Mouse (Mus musculus) forebrain, embryonic 16.5 days (tissue): ENCODE measurements around the gene Kirrel. TPM values are rescaled to one million over a fixed set of nuclear protein-coding genes. Genes with fewer than 3 reads are reported as not detected.
"Not testable (repeated sequence)": the region's sequence is repeated elsewhere in the genome, so short reads cannot be mapped to it uniquely, and the experiment has no call there.

Experiments
- ATAC-seq: fragments of 200-750 bp; cut with Nextera tagmentation; 2 replicates; pipeline ENCODE4 v1.8.0; 2017; ENCODE audit warnings: mild to moderate bottlenecking, moderate library complexity
- H3K27ac ChIP-seq: fragments of 300-500 bp; sonication (generic); 2 replicates; pipeline ENCODE4 v1.5.1; 2014; ENCODE audit warnings: low read length, control low read depth
- H3K27me3 ChIP-seq: fragments of 300-500 bp; sonication (generic); replicated peaks from 2 replicates; pipeline ENCODE4 v1.6.1; 2014; ENCODE audit warnings: low read length; ENCODE audit not compliant: control insufficient read depth, insufficient read depth
- H3K36me3 ChIP-seq: fragments of 300-500 bp; sonication (generic); 2 replicates; pipeline ENCODE4 v1.6.1; 2014; ENCODE audit not compliant: control insufficient read depth, insufficient read depth
- H3K4me1 ChIP-seq: fragments of 300-500 bp; sonication (generic); replicated peaks from 2 replicates; pipeline ENCODE4 v1.6.1; 2014; ENCODE audit warnings: low read length; ENCODE audit not compliant: control insufficient read depth, insufficient read depth
- H3K4me2 ChIP-seq: fragments of 300-500 bp; sonication (generic); 2 replicates; pipeline ENCODE4 v1.6.1; 2014; ENCODE audit warnings: mild to moderate bottlenecking, low read length, control low read depth
- H3K4me3 ChIP-seq: fragments of 300-500 bp; sonication (generic); replicated peaks from 2 replicates; pipeline ENCODE4 v1.5.1; 2014; ENCODE audit warnings: mild to moderate bottlenecking, low read length, control low read depth
- H3K9ac ChIP-seq: fragments of 300-500 bp; sonication (generic); replicated peaks from 2 replicates; pipeline ENCODE4 v1.6.1; 2014; ENCODE audit warnings: low read depth, low read length, control low read depth
- H3K9me3 ChIP-seq: fragments of 300-500 bp; sonication (generic); 2 replicates; pipeline ENCODE4 v1.6.1; 2016; ENCODE audit warnings: low read length; ENCODE audit not compliant: control insufficient read depth
- WGBS: fragments of 180-500 bp; shearing (Covaris S2); extraction: QIAGEN DNeasy Blood & Tissue Kit; methylation state at CpG from one replicate; pipeline ENCODE4 v1.1.7; 2014; 5-methylcytosine and 5-hydroxymethylcytosine counted together
- polyA plus RNA-seq: library from polyadenylated mRNA; unstranded; fragments of >200 nt; fragmentation: Nextera tagmentation; extraction: Ambion mirVana; gene quantifications from 2 replicates; pipeline ENCODE4 v1.2.1, GENCODE M21; 2015

The Kirrel gene
- polyA plus RNA-seq, 1 experiment from 2014 or later, result 4.6 TPM

- Histone ChIP-seq H3K27ac (no peak overlapping the region), H3K4me1 (no peaks in the 10 kb centered on the region), H3K4me2 (no peak overlapping the region), H3K9me3 (no peaks in the 10 kb centered on the region), H3K36me3 (no peaks in the 10 kb centered on the region), H3K9ac (no peak overlapping the region), H3K27me3 (no peaks in the 10 kb centered on the region), H3K4me3 (no peak overlapping the region)
- WGBS, result 87% methylated on average over 6 of the region's 6 CpGs
- ATAC-seq, result no peak
Measured at GRCm38 (mm10) chr3:87123795-87124194, 50.8 kb downstream of the Kirrel start.

DNA sequence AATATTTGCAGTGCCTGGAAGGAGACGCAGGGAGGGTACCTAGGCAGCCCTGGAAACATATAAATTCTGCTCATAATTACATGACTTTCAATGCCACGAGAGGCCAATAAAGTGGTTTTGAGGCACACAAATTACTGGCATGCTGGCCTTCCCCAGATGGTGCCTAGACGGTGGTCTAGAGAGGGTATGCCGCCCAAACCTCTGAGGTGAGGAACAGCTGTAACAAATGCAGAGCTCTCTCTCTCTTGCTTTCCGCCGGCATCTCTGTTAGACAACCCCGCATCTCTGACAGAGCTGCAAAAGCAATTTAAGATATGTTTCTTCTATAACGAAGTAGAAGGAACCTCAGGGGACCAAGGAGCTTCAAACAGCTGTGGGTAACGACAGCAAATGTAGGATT is 56.3 kb downstream of the Kirrel start:
- ATAC-seq, result no peak
- no peaks in the 10 kb centered on the region for H3K9me3 ChIP-seq

GRCm38 (mm10) chr3:87117632-87118031 is 56.9 kb downstream of the Kirrel start:
- H3K4me2 ChIP-seq, result no peak overlapping the region
- no peaks in the 10 kb centered on the region for H3K4me1 ChIP-seq
- no peaks in the 10 kb centered on the region for H3K9me3 ChIP-seq
- H3K9ac ChIP-seq, result no peak overlapping the region
- no peak overlapping the region for H3K27ac ChIP-seq
- H3K27me3 ChIP-seq, result no peaks in the 10 kb centered on the region
- ATAC-seq, result no peak
- WGBS, result 84% methylated on average over 12 of the region's 12 CpGs
- no peaks in the 10 kb centered on the region for H3K36me3 ChIP-seq
- H3K4me3 ChIP-seq, result no peak overlapping the region

More for the DNA sequence above, 56.3 kb downstream of the Kirrel start:
- Histone ChIP-seq H3K4me3 (no peak overlapping the region), H3K36me3 (no peaks in the 10 kb centered on the region), H3K4me2 (no peak overlapping the region), H3K4me1 (no peaks in the 10 kb centered on the region), H3K27me3 (no peaks in the 10 kb centered on the region), H3K9ac (no peak overlapping the region), H3K27ac (no peak overlapping the region)
- 81% methylated on average over 9 of the region's 9 CpGs for WGBS

DNA sequence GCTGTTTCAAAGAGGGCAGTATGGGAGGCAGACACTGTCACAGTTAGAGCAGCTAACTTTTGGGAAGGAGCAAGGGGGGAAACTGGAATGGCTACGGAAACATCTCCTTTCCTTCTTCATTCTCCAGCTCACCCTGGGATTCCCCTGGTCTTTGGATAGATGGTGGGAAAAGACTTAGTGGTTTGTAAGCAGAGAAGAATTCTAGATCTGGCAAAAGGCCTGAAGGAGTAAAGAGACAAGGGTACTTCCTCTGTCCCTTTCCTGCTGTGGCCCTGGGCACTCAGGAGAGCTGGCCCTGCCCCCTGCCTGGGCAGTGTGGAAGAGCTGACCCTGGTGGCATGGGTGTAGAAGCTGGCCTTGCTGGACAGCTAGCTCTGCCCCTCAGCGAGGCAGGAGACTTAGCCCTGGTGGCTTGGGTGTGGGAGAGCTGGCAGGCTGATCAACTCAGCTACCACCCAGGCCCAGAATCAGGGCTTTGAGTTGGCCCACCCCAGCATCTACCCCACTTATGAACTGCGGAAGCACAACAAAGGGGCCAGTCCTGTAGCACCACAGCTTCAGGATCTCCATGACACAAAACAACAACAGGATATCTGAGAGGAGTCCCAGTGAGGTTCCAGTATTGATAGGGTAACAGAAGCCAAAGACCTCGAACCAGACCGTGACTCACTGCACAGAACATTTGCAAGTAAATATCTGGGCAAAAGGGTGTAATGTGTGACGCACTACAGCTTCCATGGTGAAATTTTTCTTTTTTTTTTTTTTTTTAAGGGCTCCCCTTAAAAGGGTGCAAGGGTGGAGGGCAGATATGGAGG is 58.6 kb downstream of the Kirrel start:
- Histone ChIP-seq H3K9ac (no peak overlapping the region), H3K4me2 (no peak overlapping the region), H3K27me3 (no peaks in the 10 kb centered on the region), H3K27ac (no peak overlapping the region), H3K4me3 (no peak overlapping the region), H3K36me3 (no peaks in the 10 kb centered on the region), H3K4me1 (no peaks in the 10 kb centered on the region), H3K9me3 (no peaks in the 10 kb centered on the region)
- 81% methylated on average over 6 of the region's 6 CpGs for WGBS
- ATAC-seq, result no peak

DNA sequence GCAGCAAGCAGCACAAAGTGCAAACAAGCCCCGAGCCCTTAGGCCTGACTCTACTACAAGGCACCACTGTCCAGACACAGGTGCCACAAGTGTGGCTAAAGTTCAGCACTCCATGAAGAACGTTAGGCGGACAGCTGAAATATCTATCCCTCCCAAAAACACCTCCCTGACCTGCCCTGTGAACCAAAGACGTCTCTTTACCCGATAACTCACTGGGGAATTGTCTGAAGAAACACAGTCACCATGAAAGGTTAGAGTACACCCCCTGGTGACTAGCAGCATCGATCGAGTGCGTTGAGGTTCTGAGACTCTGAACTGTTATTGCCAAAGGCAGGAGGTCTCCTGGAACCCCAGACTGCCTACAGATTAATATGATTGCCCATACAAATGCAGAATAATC is 59.3 kb downstream of the Kirrel start:
- no peak overlapping the region for H3K9ac ChIP-seq
- H3K27ac ChIP-seq, result no peak overlapping the region
- H3K27me3 ChIP-seq, result no peaks in the 10 kb centered on the region
- H3K4me2 ChIP-seq, result no peak overlapping the region
- no peaks in the 10 kb centered on the region for H3K36me3 ChIP-seq
- no peaks in the 10 kb centered on the region for H3K4me1 ChIP-seq
- no peak for ATAC-seq
- no peaks in the 10 kb centered on the region for H3K9me3 ChIP-seq
- H3K4me3 ChIP-seq, result no peak overlapping the region
- whole genome bisulfite sequencing, result 85% methylated on average over 8 of the region's 8 CpGs

DNA sequence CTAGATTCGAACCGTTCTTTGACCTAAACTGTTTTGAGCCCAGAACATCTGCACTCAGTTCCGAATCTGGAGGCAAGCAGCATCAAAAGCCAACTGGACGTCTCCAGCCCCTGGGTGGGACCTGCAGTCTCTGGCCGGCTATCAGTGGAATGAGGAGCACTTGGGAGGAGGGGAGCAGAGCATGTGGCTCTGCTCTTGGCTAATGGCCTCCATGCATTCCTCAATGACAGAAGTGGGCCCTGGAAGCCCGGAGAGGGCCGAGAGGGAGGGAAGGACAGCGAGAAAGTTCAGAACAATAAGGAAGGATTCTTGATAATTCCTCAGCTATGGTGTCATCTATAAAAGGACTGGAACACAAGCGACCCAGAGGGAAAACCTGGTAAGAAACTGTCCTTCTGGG is 59.7 kb downstream of the Kirrel start:
- H3K4me2 ChIP-seq, result no peak overlapping the region
- no peaks in the 10 kb centered on the region for H3K4me1 ChIP-seq
- no peak for ATAC-seq
- no peaks in the 10 kb centered on the region for H3K9me3 ChIP-seq
- H3K27me3 ChIP-seq, result no peaks in the 10 kb centered on the region
- H3K9ac ChIP-seq, result no peak overlapping the region
- H3K36me3 ChIP-seq, result no peaks in the 10 kb centered on the region
- no peak overlapping the region for H3K4me3 ChIP-seq
- H3K27ac ChIP-seq, result no peak overlapping the region
- whole genome bisulfite sequencing, result 76% methylated on average over 9 of the region's 9 CpGs

DNA sequence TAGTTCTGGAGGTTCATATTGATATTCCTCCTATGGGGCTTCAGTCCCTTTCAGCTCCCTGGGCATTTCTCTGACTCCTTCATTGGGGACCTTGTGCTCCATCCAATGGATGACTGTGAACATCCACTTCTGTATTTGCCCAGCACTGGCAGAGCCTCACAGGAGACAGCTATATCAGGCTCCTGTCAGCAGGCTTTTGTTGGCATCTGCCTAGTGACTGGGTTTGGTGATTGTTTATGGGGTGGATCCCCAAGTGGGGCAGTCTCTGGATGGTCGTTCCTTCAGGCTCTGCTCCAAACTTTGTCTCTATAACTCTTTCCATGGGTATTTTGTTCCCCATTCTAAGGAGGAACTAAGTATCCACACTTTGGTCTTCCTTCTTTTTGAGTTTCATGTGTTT is 60.7 kb downstream of the Kirrel start:
- H3K4me3 ChIP-seq, H3K9ac ChIP-seq, ATAC-seq, H3K27ac ChIP-seq, H3K4me2 ChIP-seq, H3K9me3 ChIP-seq, H3K27me3 ChIP-seq, H3K36me3 ChIP-seq, H3K4me1 ChIP-seq: not testable (repeated sequence)
- 81% methylated on average over 1 of the region's 1 CpGs for WGBS

DNA sequence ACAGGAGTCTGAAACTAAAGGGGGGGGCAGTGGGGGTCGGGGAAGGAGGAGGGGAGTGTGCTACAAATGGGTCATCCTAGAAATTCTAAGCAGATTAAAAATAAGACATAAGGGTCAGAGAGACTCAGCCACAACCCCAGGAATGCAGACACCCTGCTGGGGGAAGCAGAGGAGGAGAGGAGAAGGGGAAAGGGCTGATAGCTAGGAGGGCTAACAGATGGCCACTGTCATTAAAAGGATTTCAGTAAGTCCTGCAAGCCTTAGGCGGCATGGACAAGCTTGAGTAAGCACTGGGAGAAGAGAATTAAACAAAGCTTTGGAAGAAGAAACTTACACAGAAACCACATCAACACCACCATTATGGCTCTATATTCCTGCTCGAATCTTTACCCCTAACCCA is 62.3 kb downstream of the Kirrel start:
- Histone ChIP-seq H3K36me3 (no peaks in the 10 kb centered on the region), H3K4me2 (no peak overlapping the region), H3K9me3 (no peaks in the 10 kb centered on the region), H3K4me3 (no peak overlapping the region), H3K9ac (no peak overlapping the region), H3K27ac (no peak overlapping the region), H3K27me3 (no peaks in the 10 kb centered on the region), H3K4me1 (no peaks in the 10 kb centered on the region)
- WGBS, result 60% methylated on average over 3 of the region's 3 CpGs
- ATAC-seq, result no peak

- Histone ChIP-seq H3K36me3 (no peaks in the 10 kb centered on the region), H3K4me2 (no peak overlapping the region), H3K27me3 (no peaks in the 10 kb centered on the region), H3K27ac (no peak overlapping the region), H3K4me1 (peaks cover 10% of the 10 kb centered on the region), H3K9me3 (no peaks in the 10 kb centered on the region), H3K4me3 (no peak overlapping the region), H3K9ac (no peak overlapping the region)
- WGBS, result 59% methylated on average over 2 of the region's 2 CpGs
- no peak for ATAC-seq
Measured at GRCm38 (mm10) chr3:87104856-87105255, 69.7 kb downstream of the Kirrel start.

- no peak overlapping the region for H3K4me2 ChIP-seq
- no peaks in the 10 kb centered on the region for H3K36me3 ChIP-seq
- 7% methylated on average over 6 of the region's 7 CpGs for WGBS
- no peaks in the 10 kb centered on the region for H3K9me3 ChIP-seq
- H3K4me3 ChIP-seq, result no peak overlapping the region
- no peak overlapping the region; the same call in 1 of the 2 replicates for H3K9ac ChIP-seq
- ATAC-seq, result peak; percentile 26
- H3K27ac ChIP-seq, result peak overlapping the region; percentile 52
- no peaks in the 10 kb centered on the region for H3K27me3 ChIP-seq
- peaks cover 25% of the 10 kb centered on the region for H3K4me1 ChIP-seq
Measured at GRCm38 (mm10) chr3:87102346-87102745, 72.2 kb downstream of the Kirrel start.
